Mouse (Mus musculus): ENCODE measurements at regions not wholly inside any gene's neighbourhood (a gene's known extent, or its start where the extent isn't known, plus 50 kb on each side); places are given as distances from the start of the nearest gene placed in this dataset.

DNA sequence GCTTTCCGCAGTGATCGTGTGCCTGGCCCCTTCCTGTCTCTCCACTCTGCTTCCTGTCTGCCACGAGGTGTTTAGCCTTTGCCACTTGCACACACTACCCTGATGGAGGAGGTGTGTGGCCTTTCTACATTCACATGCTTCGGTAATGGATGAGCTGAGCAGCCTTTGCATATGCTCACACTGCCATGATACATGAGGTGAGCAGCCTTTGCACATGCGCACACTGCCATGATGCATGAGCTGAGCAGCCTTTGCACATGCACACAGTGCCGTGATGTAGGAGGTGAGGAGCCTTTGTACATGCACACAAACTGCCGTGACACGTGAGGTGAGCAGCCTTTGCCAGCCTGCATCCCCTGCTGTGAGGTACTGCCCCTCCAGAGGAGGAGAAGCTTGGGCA lies 58.3 kb downstream of the Erv3 start:
- DNase-seq (ENCODE audit: low spot score) = no peak

DNA sequence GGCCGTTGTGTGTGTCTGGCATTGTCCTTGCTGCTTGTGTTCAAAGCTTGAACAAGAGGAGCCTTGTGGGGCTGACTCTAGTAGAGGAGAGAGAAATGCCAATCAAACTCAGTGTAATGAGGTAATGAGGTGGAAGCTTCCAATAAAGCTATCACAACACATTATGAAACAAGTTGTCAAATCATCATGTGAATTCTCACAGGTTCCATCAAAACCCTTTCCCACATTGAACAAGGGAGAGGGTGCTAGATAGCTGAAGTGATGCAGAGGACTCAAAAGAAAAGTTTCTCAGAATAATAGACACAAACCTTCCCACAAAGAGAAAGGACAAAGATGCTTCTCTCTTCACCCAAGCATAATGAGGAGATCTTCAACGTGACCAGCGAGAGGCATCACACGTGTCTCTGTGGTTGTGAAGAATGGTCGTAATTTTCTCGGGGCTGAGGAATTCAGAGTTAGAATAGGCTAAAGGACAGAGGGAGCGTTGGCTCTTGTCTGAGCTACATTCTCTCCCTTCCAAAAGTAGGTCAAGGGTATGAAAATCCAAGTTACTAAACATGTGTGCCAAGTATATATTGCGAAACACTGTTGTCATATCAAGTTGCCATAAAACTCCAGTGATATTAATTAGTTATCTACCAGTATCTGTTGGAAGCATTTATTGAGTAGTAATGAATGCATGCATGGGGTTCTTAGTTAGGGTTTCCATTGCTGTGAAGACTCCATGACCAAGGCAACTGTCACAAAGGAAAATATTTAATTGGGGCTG lies 59.2 kb downstream of the Erv3 start:
- DNase-seq (ENCODE audit: low spot score) = no peak

DNA sequence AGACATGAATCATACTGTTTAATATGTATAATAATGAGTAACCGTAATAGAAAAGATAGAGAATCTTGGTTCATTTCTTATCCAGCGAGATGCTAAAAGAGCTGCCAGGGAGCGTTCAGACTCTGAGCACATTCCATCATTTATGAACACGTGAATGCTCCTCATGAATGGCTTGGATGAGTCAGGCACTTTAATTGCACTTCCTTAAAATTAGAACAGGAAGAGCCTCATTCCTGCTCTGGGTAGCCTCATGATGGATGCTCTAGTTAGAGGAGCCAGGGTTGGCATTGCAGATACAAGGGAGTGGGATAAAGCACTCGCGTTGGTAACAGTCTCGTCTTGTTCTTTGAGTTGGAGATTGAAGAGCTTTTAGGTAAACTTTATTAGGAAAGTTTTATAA lies 60.1 kb downstream of the Erv3 start:
- no peak for DNase-seq (ENCODE audit: low spot score)

DNA sequence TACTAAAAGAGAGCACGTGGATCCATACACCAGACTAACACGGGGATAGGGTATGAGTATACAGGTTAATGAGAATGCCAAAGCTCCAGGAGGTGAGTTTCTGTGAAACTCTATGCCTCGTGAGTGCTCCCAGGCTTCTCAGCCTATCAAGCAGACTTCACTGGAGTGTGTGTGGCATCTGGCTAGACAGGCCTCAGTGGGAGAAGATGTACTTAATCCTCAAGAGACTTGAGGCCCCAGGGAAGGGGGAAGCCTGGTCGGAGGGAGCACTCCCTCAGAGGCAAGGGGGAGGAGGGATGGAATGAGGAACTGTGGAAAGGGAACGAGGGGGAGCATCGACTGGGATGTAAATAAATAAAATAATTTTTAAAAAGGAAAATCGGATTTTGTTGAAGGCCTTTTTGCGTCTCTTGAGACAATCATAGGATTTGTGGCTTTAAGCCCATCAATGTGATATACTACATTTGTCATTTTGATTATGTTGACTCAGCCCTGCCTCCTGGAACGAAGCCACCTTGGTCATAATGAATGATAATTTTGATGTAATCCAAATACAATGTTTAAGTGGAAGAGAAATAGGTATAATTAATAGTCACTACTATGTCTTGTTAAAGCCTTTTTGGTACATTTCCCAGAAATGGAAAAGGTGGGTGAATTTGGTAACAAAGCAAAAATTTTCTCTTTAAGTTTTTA lies 62.4 kb downstream of the Erv3 start:
- DNase-seq (ENCODE audit: low spot score) = no peak

DNA sequence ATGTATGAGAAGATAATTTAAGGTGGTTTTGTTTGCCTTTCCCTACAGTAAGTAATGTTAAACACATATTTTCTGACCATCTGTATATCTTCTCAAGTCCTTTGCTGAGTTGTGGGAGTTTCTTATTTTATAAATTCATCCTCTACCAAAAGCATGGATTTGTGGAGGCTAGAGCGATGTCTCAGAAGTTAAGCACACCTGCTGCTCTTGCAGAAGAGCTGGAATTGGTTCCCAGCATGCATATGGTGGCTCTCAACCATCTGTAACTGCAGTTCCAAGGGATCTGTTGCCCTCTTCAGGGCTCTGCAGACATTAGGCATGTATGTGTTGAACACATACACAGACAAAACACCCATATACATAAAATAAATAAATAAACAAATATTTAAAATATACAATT lies 84.2 kb downstream of the Erv3 start:
- DNase-seq (ENCODE audit: low spot score) = no peak

DNA sequence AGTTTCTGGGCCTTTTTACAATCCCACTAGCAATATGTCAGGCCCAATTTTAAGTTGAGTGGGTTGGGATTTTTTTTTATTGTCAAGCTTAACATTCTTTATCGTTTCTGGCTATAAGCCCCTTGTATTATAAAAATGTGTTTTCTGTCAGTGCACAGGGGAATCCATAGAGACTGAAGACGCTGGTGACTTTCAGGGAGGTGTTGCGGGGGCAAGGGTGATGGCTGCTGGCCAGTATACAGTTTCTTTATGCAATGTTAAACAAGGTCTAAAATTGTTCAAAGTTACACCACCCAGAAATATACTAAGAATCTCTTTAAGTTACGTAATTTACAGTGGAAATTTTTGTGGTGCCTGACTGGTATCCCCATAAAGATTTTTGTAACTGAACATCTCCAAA lies 85.9 kb downstream of the Erv3 start:
- DNase-seq (ENCODE audit: low spot score) = no peak

DNA sequence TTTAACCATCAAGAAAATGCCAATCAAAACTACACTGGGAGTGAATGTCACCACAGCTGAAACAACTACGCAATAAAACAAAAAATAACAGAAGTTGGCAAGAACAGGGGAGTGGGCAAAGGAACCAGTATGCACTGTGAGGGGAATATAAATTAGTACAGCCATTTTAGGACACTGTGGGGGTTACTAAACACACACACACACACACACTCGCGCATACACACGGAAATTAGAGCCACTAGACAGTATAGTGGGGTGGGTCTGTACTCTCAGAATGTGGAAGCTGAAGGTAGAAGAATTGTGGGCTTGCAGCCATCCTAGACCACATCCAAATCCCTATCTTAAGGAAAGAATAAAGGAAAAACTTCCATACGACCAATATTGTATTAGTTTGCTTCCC lies 87.4 kb downstream of the Erv3 start:
- DNase-seq (ENCODE audit: low spot score) = no peak

DNA sequence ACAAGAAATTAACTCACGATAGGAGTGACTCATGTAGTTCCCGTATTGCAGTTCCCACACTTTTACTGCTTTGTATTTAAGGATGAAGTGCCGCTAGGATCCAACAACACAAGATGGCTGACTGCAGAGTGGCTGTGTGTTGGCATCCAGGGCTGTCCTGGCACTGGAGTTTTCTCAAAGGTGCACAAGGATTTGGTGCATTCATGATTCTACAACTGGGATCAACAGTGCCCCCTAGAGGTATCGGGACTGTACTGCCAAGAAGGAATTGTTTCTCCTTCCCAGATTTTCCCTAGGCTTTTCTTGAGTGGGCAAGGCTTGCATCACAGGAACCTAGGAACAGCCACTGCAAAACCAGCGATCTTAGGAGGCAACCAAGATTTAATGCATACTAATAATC lies 88.7 kb downstream of the Erv3 start:
- peak; percentile 13 for DNase-seq (ENCODE audit: low spot score)

DNA sequence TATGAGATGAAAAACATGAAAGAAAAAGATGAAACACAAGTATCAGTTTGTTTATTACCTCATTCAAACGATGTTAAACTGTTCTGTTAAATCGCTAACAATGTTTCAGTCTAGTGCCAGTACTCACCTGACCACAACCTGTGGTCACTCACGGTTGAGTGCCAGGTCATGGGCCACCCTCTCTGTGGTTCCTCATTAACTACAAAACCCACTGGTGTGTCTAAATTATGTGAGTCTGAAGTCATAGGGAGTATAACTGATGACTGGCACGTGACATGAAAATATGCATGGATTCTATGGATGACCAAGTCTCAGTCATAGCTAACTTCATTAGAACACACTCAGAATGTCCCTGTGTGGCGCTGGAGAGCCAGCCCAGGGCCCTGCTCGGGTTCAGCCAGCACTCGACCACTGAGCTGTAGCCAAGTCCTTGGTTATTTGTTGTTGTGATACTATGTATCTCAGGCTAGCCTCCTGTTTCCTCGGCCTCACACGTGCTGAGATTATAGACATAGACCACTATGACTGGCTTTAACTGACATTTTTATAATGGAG lies 89.8 kb downstream of the Erv3 start:
- no peak for DNase-seq (ENCODE audit: low spot score)

DNA sequence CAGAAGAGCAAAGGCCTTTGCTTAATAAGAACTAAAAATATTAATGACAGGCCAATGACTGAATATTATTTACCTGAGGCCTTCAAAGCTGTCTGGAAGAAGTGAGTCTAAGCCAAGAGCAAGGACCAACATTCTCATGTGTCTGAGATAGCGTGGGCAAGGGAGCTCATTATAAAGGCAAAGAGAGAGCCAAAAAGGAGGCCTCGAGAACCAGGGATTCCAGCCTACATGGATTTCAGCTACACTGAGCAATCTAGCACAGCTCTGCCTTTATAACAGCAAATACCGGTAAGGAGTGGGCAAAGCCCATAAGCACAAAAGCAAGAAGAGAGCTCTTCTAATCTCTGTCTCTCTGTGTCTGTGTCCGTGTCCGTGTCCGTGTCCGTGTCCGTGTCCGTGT lies 93.0 kb downstream of the Erv3 start:
- DNase-seq (ENCODE audit: low spot score) = no peak

DNA sequence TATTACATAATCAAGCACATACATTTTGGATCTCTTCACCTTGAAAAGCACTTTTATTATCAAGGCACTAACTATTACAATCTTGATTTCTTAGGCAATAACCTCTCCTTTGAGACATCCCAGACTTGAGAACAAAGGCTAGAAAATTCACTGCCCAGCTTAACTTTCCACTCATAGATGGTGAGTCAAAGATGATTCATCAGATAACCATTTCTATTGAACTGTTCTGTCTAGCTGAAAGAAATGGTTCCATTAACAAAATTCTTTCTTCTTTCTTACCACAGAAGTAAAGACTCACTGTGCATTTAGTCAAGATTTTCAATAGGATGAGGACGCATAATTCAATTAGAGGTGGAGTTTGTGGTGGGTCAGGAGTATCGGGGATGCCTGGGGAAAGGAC lies 98.0 kb downstream of the Erv3 start:
- no peak for DNase-seq (ENCODE audit: low spot score)

DNA sequence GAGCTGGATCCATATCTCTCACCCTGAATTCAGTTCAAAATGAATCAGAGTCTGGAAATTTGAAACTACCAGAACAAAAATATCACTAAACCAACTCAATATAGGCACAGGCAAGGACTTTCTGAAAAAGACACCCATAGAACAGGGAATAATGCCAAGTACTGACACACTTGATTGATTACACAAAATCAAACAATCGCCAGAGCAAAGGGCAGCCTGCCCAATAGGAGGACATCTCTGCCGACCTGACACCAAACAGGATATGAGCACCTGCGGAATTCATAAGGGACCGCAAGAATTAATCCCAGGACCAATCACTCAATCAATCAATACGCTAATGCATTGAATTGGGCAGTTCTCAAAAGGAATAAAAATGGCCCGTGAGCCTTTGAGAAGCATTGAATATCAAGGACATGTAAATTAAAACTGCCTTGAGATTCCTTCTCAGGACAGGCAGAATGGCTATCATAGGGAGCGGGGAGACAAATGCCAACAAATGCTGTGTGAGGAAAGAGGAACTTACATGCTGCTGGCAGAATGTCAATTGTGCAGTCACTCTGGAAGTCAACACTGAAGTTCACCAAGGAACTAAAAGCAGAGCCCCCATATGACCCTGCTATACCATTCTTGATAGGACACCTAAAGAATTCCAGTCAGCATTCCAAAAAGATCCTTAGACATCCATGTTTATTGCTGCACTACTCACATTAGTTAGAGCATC lies 102.2 kb downstream of the Erv3 start:
- DNase-seq (ENCODE audit: low spot score) = no peak

DNA sequence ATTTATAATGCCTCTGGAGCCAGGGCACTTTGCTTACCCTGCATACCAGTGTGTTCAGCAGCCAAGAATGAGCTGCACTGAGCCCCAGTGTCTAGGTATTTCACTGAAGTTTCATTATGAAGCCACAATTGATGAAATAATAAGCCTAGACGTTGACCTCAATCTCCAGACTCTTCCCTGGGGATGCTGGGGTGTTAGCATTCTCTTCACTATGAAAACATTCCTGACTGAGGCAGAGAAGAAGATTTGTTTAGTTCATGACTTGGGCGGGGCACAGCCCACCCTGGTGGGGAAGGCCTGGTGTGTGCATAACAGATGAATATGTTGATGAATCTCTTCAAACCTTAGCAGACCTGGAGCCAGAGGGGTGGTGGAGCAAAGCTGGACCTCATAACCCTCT lies 104.4 kb downstream of the Erv3 start:
- no peak for DNase-seq (ENCODE audit: low spot score)

DNA sequence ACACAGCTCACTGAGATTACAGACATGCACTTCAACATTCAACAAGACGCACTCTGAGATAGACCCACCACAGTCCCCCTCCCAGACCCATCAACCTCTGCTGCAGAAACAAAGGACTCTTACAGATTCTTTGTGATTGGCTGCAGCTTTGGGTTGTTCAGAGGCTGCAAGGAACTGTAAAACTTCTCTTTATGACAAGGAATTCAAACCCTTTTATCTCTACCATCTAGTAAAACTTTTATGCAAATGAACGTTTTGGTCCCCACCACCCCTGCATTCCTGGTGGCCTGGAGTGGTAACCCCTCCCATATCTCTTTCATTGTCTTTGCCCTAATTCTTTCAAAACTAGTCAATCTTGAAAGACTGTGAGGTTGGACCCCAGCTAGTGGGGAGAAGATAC lies 106.1 kb downstream of the Erv3 start:
- no peak for DNase-seq (ENCODE audit: low spot score)

DNA sequence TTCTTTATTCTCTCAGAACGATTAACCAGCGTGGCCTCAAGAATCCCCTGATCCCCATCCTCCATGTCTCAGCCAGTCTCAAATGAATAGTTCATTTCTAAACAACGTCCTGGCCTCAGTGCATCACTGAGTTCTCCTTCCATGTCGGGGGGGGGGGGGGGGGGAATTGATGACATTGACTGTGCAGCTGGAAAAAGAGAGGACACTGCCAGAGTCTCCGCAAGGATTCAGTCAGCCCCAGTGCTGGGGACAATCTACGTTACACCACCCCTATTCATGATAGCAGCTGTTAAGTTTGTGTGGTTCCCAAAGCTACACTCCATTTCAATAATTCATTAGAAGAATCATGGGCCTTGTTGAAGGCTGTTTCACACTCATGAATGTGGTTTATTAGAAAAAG lies 108.9 kb downstream of the Erv3 start:
- DNase-seq (ENCODE audit: low spot score) = no peak

DNA sequence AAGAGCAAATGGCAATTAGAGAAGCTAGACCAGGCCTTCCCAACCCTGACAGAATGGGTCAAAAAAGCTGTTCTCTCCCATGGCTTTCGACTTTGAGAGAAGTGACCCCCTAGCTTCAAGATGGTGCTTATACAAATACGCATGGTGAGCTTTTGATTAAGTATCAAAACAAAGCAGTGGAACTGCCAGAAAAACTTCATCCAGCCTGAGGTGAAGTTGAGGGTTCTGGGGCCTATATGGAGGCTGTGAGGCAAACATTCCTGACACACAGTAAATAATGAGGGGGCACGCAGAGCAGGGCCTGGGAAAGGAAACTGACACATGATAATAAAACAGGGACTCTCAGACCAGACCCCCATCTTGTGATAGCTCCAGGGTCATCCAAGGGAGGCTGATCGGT lies 109.3 kb downstream of the Erv3 start:
- no peak for DNase-seq (ENCODE audit: low spot score)

DNA sequence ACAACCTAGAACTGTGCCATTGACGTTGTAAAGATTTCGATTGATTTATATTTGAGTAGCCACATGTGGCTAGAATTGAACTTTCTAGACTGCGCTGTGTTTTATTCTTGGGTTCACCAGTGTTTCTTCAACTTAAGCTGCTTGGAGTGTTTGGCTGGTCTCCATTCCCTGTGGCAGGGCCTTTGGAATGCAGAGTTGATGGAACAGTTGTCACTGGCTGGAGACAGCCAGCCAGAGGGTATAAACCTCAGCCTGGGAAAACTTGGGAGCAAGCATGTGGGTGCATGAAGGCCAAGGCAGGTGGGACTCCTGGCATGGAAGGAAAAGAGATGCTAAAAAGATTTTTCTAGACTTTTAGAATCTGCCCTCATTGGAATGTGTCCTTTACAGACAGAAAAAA lies 109.8 kb downstream of the Erv3 start:
- DNase-seq (ENCODE audit: low spot score) = no peak

DNA sequence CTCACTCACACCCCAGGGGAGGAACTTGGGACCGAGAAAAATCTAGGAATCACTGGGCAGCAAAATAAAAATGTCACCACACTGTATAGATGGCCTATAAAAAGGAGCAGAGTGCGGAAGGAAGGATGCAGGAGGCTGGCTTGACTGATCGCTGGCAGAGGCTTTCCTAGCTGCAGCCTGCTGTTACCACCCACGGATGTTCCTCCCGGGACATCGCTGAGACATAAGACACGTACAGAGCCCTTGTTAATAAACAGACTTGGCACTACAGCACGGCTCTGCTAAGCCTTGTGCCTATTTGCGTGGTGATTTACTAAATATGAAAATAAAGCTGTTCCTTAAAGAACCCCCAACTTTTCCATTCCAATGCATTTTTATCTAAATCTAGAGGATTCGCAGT lies 110.8 kb downstream of the Erv3 start:
- DNase-seq (ENCODE audit: low spot score) = no peak

DNA sequence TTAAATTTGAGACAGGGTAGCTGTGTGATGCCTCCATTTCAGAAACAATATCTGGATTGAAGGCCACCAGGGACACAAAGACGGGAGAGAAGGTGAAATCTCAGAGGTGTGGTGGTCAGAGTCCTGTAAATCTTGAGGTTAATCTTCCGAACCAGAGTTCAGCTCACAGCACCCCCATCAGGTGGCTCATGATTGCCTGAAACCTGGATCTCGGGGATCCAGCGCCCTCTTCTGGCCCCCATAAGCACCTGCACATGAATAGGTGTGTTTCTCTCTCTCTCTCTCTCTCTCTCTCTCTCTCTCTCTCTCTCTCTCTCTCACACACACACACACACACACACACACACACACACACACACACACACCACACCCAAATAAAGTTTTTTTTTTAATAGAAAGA lies 111.8 kb downstream of the Erv3 start:
- no peak for DNase-seq (ENCODE audit: low spot score)

DNA sequence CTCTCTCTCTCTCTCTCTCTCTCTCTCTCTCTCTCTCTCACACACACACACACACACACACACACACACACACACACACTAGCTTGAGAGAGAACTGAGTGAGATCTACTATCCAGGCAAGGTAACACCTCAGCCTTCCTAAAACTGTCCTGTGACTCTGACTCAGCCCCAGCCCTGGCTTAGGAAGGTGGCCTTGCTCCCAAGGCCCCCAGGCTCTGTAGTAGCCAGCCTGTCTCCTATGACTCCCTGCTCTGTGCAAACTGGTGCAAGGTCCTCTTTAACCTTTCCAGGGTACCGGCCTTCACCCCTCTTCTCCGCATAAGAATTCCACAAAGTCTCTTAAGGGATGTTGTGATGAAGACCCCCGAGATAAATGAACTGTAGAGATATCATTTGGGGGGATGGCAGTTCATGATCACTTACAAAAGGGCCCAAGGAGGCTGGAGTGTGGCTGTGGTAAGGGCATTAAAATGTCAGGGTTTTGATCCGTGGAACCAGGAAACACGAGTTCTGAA lies 114.1 kb downstream of the Erv3 start:
- no peak for DNase-seq (ENCODE audit: low spot score)

DNA sequence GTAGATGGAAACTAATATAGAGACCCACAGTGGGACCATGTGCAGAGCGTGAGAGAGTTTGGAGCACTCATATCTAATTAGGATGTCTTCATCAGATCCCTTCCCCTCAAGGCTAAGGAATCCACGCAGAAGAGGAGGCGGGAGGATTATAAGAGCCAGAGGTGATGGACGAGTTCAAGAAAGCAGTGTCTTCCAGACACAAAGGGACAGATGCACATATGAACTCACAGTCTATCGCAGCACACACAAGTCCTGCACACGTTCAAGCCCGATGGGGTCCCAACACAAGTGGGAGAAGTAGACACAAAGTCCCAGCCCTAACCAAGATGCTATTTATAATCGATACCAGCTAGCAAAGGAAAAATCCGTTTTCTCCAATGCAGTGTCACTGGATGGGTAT lies 114.6 kb downstream of the Erv3 start:
- no peak for DNase-seq (ENCODE audit: low spot score)

DNA sequence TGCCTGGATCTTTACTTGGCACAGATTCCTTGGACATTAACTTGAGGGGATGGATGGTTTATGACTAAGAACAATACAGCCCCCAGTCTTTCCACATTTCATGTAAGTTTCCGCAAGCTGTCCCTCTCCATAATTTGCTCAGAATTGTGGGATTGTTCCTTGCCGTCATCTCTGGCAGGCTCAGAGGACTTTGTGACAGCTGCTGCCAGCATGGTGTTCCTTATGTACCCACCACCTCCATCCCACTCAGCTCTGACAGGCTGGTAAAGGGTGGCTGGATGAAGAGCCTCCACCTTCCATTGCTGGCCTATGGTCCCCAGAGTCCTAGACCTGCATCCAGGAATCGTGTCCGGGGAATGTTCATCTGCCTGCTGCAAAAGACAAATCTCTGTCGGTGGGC lies 119.1 kb downstream of the Erv3 start:
- DNase-seq (ENCODE audit: low spot score) = no peak

DNA sequence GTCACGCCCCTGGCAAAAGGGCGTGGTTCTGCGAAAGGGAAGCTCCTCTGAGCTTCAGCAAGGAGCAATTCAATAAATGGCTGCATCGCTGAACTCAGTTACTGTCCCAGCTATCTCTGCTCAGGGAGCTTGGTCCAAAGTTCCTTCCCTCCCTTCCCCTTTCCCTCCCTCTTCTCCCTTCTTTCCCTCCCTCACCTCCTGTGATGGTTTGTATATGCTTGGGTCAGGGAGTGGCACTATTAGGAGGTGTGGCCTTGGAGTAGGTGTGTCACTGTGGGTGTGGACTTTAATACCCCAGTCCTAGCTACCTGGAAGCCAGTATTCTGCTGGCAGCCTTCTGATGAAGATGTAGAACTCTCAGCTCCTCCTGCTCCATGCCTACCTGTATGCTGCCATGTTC lies 120.5 kb downstream of the Erv3 start:
- DNase-seq (ENCODE audit: low spot score) = no peak

Data from ovary, postnatal 14 days (tissue).